Mouse (Mus musculus): ENCODE results near the gene Cdh3. TPM values are rescaled to one million over a fixed set of nuclear protein-coding genes. Genes with fewer than 3 reads are reported as not detected.
"Not testable (repeated sequence)": the region's sequence is repeated elsewhere in the genome, so short reads cannot be mapped to it uniquely, and the experiment has no call there.

The Cdh3 gene
- polyA plus RNA-seq, 1 experiment, result 4.8 TPM

GRCm38 (mm10) chr8:106548366-106548936 is 37.8 kb downstream of the Cdh3 start:
- no peak for TF ChIP-seq POLR2A (IDR thresholded peaks at IDR 0.05; ENCODE audit: borderline replicate concordance, extremely low read depth, insufficient read depth, insufficient read length, poor library complexity, severe bottlenecking)
- TF ChIP-seq CTCF (IDR thresholded peaks at IDR 0.05; ENCODE audit: borderline replicate concordance, extremely low read depth, insufficient read depth, insufficient read length), result no peak
- no peak for DNase-seq (ENCODE audit: low read depth)

GRCm38 (mm10) chr8:106550906-106551305 is 40.2 kb downstream of the Cdh3 start:
- TF ChIP-seq POLR2A (IDR thresholded peaks at IDR 0.05; ENCODE audit: borderline replicate concordance, extremely low read depth, insufficient read depth, insufficient read length, poor library complexity, severe bottlenecking), result no peak
- TF ChIP-seq CTCF (IDR thresholded peaks at IDR 0.05; ENCODE audit: borderline replicate concordance, extremely low read depth, insufficient read depth, insufficient read length), result no peak
- DNase-seq (ENCODE audit: low read depth), result no peak

- DNase-seq (ENCODE audit: low read depth), result no peak
- TF ChIP-seq POLR2A (IDR thresholded peaks at IDR 0.05; ENCODE audit: borderline replicate concordance, extremely low read depth, insufficient read depth, insufficient read length, poor library complexity, severe bottlenecking) (no peak), CTCF (IDR thresholded peaks at IDR 0.05; ENCODE audit: borderline replicate concordance, extremely low read depth, insufficient read depth, insufficient read length) (no peak)
Observed at GRCm38 (mm10) chr8:106554011-106554410, 43.3 kb downstream of the Cdh3 start.

GRCm38 (mm10) chr8:106556068-106556645 is 45.5 kb downstream of the Cdh3 start:
- no peak for TF ChIP-seq POLR2A (IDR thresholded peaks at IDR 0.05; ENCODE audit: borderline replicate concordance, extremely low read depth, insufficient read depth, insufficient read length, poor library complexity, severe bottlenecking)
- no peak for TF ChIP-seq CTCF (IDR thresholded peaks at IDR 0.05; ENCODE audit: borderline replicate concordance, extremely low read depth, insufficient read depth, insufficient read length)
- DNase-seq (ENCODE audit: low read depth), result no peak

- TF ChIP-seq POLR2A (IDR thresholded peaks at IDR 0.05; ENCODE audit: borderline replicate concordance, extremely low read depth, insufficient read depth, insufficient read length, poor library complexity, severe bottlenecking), result no peak
- TF ChIP-seq CTCF (IDR thresholded peaks at IDR 0.05; ENCODE audit: borderline replicate concordance, extremely low read depth, insufficient read depth, insufficient read length), result no peak
- no peak for DNase-seq (ENCODE audit: low read depth)
Observed at GRCm38 (mm10) chr8:106559844-106560243, 49.2 kb downstream of the Cdh3 start.

- peak; percentile 40 for DNase-seq (ENCODE audit: low read depth)
- TF ChIP-seq POLR2A (IDR thresholded peaks at IDR 0.05; ENCODE audit: borderline replicate concordance, extremely low read depth, insufficient read depth, insufficient read length, poor library complexity, severe bottlenecking) (no peak), CTCF (IDR thresholded peaks at IDR 0.05; ENCODE audit: borderline replicate concordance, extremely low read depth, insufficient read depth, insufficient read length) (peak; percentile 74)
Observed at GRCm38 (mm10) chr8:106561097-106561865, 50.6 kb downstream of the Cdh3 start.

- no peak for DNase-seq (ENCODE audit: low read depth)
- TF ChIP-seq CTCF (IDR thresholded peaks at IDR 0.05; ENCODE audit: borderline replicate concordance, extremely low read depth, insufficient read depth, insufficient read length) (no peak), POLR2A (IDR thresholded peaks at IDR 0.05; ENCODE audit: borderline replicate concordance, extremely low read depth, insufficient read depth, insufficient read length, poor library complexity, severe bottlenecking) (no peak)
Observed at GRCm38 (mm10) chr8:106563691-106564182, 53.0 kb downstream of the Cdh3 start.

- TF ChIP-seq CTCF (IDR thresholded peaks at IDR 0.05; ENCODE audit: borderline replicate concordance, extremely low read depth, insufficient read depth, insufficient read length), result no peak
- TF ChIP-seq POLR2A (IDR thresholded peaks at IDR 0.05; ENCODE audit: borderline replicate concordance, extremely low read depth, insufficient read depth, insufficient read length, poor library complexity, severe bottlenecking), result no peak
- DNase-seq (ENCODE audit: low read depth), result peak; percentile 67
Observed at GRCm38 (mm10) chr8:106569006-106569405, 58.3 kb downstream of the Cdh3 start.

- TF ChIP-seq POLR2A (IDR thresholded peaks at IDR 0.05; ENCODE audit: borderline replicate concordance, extremely low read depth, insufficient read depth, insufficient read length, poor library complexity, severe bottlenecking) (no peak), CTCF (IDR thresholded peaks at IDR 0.05; ENCODE audit: borderline replicate concordance, extremely low read depth, insufficient read depth, insufficient read length) (no peak)
Observed at GRCm38 (mm10) chr8:106570386-106570785, 59.7 kb downstream of the Cdh3 start.

GRCm38 (mm10) chr8:106571551-106572172 is 61.0 kb downstream of the Cdh3 start:
- DNase-seq (ENCODE audit: low read depth), result no peak
- TF ChIP-seq CTCF (IDR thresholded peaks at IDR 0.05; ENCODE audit: borderline replicate concordance, extremely low read depth, insufficient read depth, insufficient read length) (no peak), POLR2A (IDR thresholded peaks at IDR 0.05; ENCODE audit: borderline replicate concordance, extremely low read depth, insufficient read depth, insufficient read length, poor library complexity, severe bottlenecking) (no peak)

More at GRCm38 (mm10) chr8:106570386-106570785, 59.7 kb downstream of the Cdh3 start:
- DNase-seq (ENCODE audit: low read depth), result no peak

GRCm38 (mm10) chr8:106572175-106572574 is 61.5 kb downstream of the Cdh3 start:
- not testable (repeated sequence) for DNase-seq (ENCODE audit: low read depth)

- not testable (repeated sequence) for DNase-seq (ENCODE audit: low read depth)
Observed at GRCm38 (mm10) chr8:106573168-106573567, 62.5 kb downstream of the Cdh3 start, which contains the start of gene Gm10073. Gene Gm10073 (minus strand): TSS chr8:106573461.
